In genomic region chr4:132611320-132611719, GRCm38 (mm10) we compare ENCODE assay signal across 30 mouse cellular contexts. TPM values are rescaled to one million over a fixed set of nuclear protein-coding genes. Genes with fewer than 3 reads are reported as not detected.
A peak's percentile ranks its signal among the peaks of the same experiment; 100 is the strongest.
DNase-seq lines count a peak whose midpoint lies in the region; ATAC-seq lines count a peak whose summit lies in the region.
"Had no signal": no experiment of that assay in that cellular context is flagged by ENCODE, and none has a peak within 500 bp of the region (broad histone marks: within the 10 kb centered on the region; RNA-seq: fewer than 3 reads in every experiment).

No protein-coding gene starts in this region.

- H3K4me2 ChIP-seq in forebrain, embryonic 14.5 days (ENCODE audit: low read length): no peak overlapping the region
- no peak overlapping the region for H3K4me2 ChIP-seq in forebrain, embryonic 13.5 days
- H3K4me2 ChIP-seq: embryonic facial prominence, embryonic 13.5 days; hindbrain, embryonic 12.5 days; limb, embryonic 12.5 days; lung, embryonic 15.5 days; midbrain, embryonic 15.5 days; neural tube, embryonic 12.5 days; stomach, embryonic 15.5 days had no signal

- H3K4me3 ChIP-seq in forebrain, embryonic 14.5 days (ENCODE audit: low read depth, low read length): no peak overlapping the region
- H3K4me3 ChIP-seq in forebrain, embryonic 13.5 days: no peak overlapping the region
- H3K4me3 ChIP-seq: embryonic facial prominence, embryonic 13.5 days; forebrain, embryonic 10.5 days; hindbrain, embryonic 12.5 days; left cerebral cortex, adult 2 months; limb, embryonic 12.5 days; lung, embryonic 15.5 days; midbrain, embryonic 15.5 days; neural tube, embryonic 12.5 days; stomach, embryonic 15.5 days had no signal

- 0 out of 2 replicates have a peak, but pooled peaks cover 2% of the 10 kb centered on the region for H3K9me3 ChIP-seq in forebrain, embryonic 14.5 days (replicated peaks; ENCODE audit: control insufficient read depth, low read length)
- H3K9me3 ChIP-seq in forebrain, embryonic 13.5 days (replicated peaks): peaks cover 7% of the 10 kb centered on the region; the same call in 1 of the 2 replicates
- H3K9me3 ChIP-seq: embryonic facial prominence, embryonic 13.5 days; hindbrain, embryonic 12.5 days; lung, embryonic 15.5 days; midbrain, embryonic 15.5 days; neural tube, embryonic 12.5 days; stomach, embryonic 15.5 days had no signal

- H3K4me1 ChIP-seq in forebrain, embryonic 14.5 days (ENCODE audit: control insufficient read depth, insufficient read depth, low read length): no peaks in the 10 kb centered on the region
- no peaks in the 10 kb centered on the region for H3K4me1 ChIP-seq in forebrain, embryonic 13.5 days
- H3K4me1 ChIP-seq: embryonic facial prominence, embryonic 13.5 days; forebrain, embryonic 10.5 days; hindbrain, embryonic 12.5 days; limb, embryonic 12.5 days; lung, embryonic 15.5 days; midbrain, embryonic 15.5 days; neural tube, embryonic 12.5 days; stomach, embryonic 15.5 days had no signal

- 87% methylated on average over 8 of the region's 8 CpGs for WGBS in forebrain, embryonic 14.5 days
- WGBS in forebrain, embryonic 13.5 days: 79% methylated on average over 8 of the region's 8 CpGs

- H3K27ac ChIP-seq in forebrain, embryonic 14.5 days (ENCODE audit: low read depth, low read length): no peak overlapping the region
- H3K27ac ChIP-seq in forebrain, embryonic 13.5 days: no peak overlapping the region
- H3K27ac ChIP-seq: embryonic facial prominence, embryonic 13.5 days; forebrain, embryonic 10.5 days; hindbrain, embryonic 12.5 days; hindbrain, postnatal 0 days; left cerebral cortex, adult 2 months; limb, embryonic 12.5 days; lung, embryonic 15.5 days; midbrain, embryonic 15.5 days; neural tube, embryonic 12.5 days; stomach, embryonic 15.5 days had no signal

- no peaks in the 10 kb centered on the region for H3K27me3 ChIP-seq in forebrain, embryonic 14.5 days (replicated peaks; ENCODE audit: control insufficient read depth, insufficient read depth, low read length)
- H3K27me3 ChIP-seq in forebrain, embryonic 13.5 days: no peaks in the 10 kb centered on the region
- H3K27me3 ChIP-seq: embryonic facial prominence, embryonic 13.5 days; hindbrain, embryonic 12.5 days; limb, embryonic 12.5 days; lung, embryonic 15.5 days; midbrain, embryonic 15.5 days; neural tube, embryonic 12.5 days; stomach, embryonic 15.5 days had no signal

- no peak overlapping the region for H3K9ac ChIP-seq in forebrain, embryonic 14.5 days (ENCODE audit: low read length)
- H3K9ac ChIP-seq in forebrain, embryonic 13.5 days: no peak overlapping the region
- H3K9ac ChIP-seq: embryonic facial prominence, embryonic 13.5 days; forebrain, postnatal 0 days; limb, embryonic 12.5 days; lung, embryonic 15.5 days; midbrain, embryonic 15.5 days; neural tube, embryonic 12.5 days; stomach, embryonic 15.5 days had no signal

- H3K36me3 ChIP-seq in forebrain, embryonic 14.5 days (ENCODE audit: control insufficient read depth, insufficient read depth, low read length): no peaks in the 10 kb centered on the region
- no peaks in the 10 kb centered on the region for H3K36me3 ChIP-seq in forebrain, embryonic 13.5 days (ENCODE audit: poor library complexity, severe bottlenecking)
- H3K36me3 ChIP-seq: embryonic facial prominence, embryonic 13.5 days; forebrain, embryonic 10.5 days; hindbrain, embryonic 12.5 days; limb, embryonic 12.5 days; lung, embryonic 15.5 days; midbrain, embryonic 15.5 days; neural tube, embryonic 12.5 days; stomach, embryonic 15.5 days had no signal

- peak; percentile 7 for DNase-seq in T-cell, adult 2 months (ENCODE audit: low spot score)
- DNase-seq in induced T-regulatory cell, adult 2 months (ENCODE audit: low read depth): peak; percentile 70
- peak; percentile 42 to 61 for DNase-seq in natural killer cell, adult 2 months (ENCODE audit: low spot score in 2 of 2)
- DNase-seq in layer of hippocampus, adult 11-12 months (ENCODE audit: low spot score): no peak
- DNase-seq in forebrain, embryonic 14.5 days (ENCODE audit: low spot score): no peak
- DNase-seq: adrenal gland, postnatal 10 days; cerebellum, adult 11-12 months; cerebellum, adult 9-11 months; embryo, embryonic 11 days; forebrain, postnatal 0 days; gastrocnemius, postnatal 10 days; heart, postnatal 36 days; kidney, adult 9 months; kidney, postnatal 10 days; lung, postnatal 36 days; thymus, adult 18-20 months; thymus, postnatal 25 days had no signal

- ATAC-seq in CD4-positive, CD25-positive, alpha-beta regulatory T cell, adult 4 months: peak; percentile 84
- ATAC-seq in forebrain, embryonic 14.5 days: no peak
- ATAC-seq in forebrain, embryonic 13.5 days: no peak
- ATAC-seq: forebrain, postnatal 0 days; hindbrain, postnatal 0 days; intestine, postnatal 0 days; midbrain, embryonic 15.5 days had no signal

RNA-seq across cellular contexts. Expression of gene Eya3, which starts 27.5 kb away (rescaled TPM):
- polyA plus RNA-seq in CD4-positive, CD25-positive, alpha-beta regulatory T cell, adult 4 months (2017; shearing (Covaris generic)): 10 to 100 TPM; 35.5 to 42.1 TPM
- 17.0 and 20.8 TPM in 2 replicates for polyA plus RNA-seq in forebrain, embryonic 14.5 days (2014; fragmentation: Nextera tagmentation; extraction: Ambion mirVana)
- polyA plus RNA-seq in forebrain, embryonic 13.5 days (2015; fragmentation: Nextera tagmentation; extraction: Ambion mirVana): 24.1 and 25.3 TPM in 2 replicates

RNA-seq across cellular contexts. Expression of gene Ptafr, which starts 47.5 kb away (rescaled TPM):
- polyA plus RNA-seq in CD4-positive, CD25-positive, alpha-beta regulatory T cell, adult 4 months (2017; shearing (Covaris generic)): 1 to 10 TPM; 3.8 to 4.2 TPM
- 0.18 and 0.30 TPM in 2 replicates for polyA plus RNA-seq in forebrain, embryonic 14.5 days (2014; fragmentation: Nextera tagmentation; extraction: Ambion mirVana)
- 0.13 and 0.35 TPM in 2 replicates for polyA plus RNA-seq in forebrain, embryonic 13.5 days (2015; fragmentation: Nextera tagmentation; extraction: Ambion mirVana)

Comparison
In these comparisons a context has a peak if more than half of its experiments do, and no peak if none do; other contexts are left out.
1. DNase-seq: peak in T-cell, adult 2 months (single experiment), induced T-regulatory cell, adult 2 months (single experiment) and natural killer cell, adult 2 months (2 of 2); none in layer of hippocampus, adult 11-12 months (single experiment) and forebrain, embryonic 14.5 days (single experiment).